Mouse (Mus musculus) layer of hippocampus, postnatal 10 days (tissue): ENCODE results near the gene Dtnb. TPM values are rescaled to one million over a fixed set of nuclear protein-coding genes. Genes with fewer than 3 reads are reported as not detected.
A peak's percentile ranks its signal among the peaks of the same experiment; 100 is the strongest.
"Not testable (repeated sequence)": the region's sequence is repeated elsewhere in the genome, so short reads cannot be mapped to it uniquely, and the experiment has no call there.

Experiments used
- DNase-seq, 2 experiments: peaks; one replicate each; pipeline ENCODE4 v3.0.0; 2021; ENCODE audit warnings: low spot score in 2 of 2
- long read RNA-seq: library from polyadenylated mRNA; stranded (forward); transcript quantifications from one replicate; pipeline ENCODE4 v2.0.0, GENCODE M21; 2023
- total RNA-seq, 2 experiments: library from RNA; stranded (reverse); gene quantifications; 2 replicates each; pipeline ENCODE4 v1.2.3; 2021

Dtnb gene
- total RNA-seq, result 100 to 1,000 TPM in 1 of 2 experiments, 10 to 100 TPM in 1; 93.5 to 122 TPM
- long read RNA-seq, partial matches to known transcripts, result 4 of 60 reads
- long read RNA-seq, other reads (novel, unspliced or antisense), result 53 of 60 reads

DNA sequence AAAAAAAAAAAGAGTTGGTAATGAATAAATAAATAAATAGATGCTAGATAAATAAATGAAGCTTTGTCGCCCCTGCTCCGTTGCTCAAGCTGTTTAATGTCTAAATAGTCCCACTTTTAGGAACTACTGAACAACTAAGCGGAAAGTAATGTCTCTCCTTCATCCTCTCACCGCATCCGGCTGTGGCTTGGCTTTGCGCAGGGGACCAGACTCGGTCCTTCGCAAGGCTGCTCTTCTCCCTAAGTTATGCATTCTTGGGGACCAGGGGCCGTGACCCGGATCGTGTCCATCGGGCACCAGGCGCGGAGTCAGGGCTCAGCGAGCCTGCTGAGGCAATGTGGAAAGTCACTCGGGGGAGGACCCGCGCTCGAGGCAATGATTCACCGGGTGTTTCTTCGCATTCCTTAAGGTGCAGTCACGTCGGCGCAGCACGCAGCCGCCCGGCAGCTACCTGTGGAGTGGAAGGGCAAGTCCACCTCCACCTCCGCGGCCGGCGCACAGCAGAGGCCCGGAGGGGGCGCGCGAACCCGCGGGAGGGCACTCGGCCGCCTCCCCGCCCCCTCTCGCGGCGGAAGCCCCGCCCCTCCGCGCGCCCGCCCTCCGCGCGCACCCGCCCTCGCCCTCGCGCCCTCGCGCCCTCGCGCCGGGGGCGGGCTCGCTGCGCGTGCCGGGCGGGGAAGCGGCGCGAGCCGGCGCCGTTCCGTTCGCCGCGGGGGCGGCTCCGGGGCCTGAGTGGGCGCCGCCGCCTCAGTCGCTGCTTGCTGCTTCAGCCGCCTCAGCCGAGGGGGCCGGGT, at the start of gene Dtnb:
Dtnb (plus strand) TSS at position 595 of the 794 bp plus-strand sequence.
- peak; percentile 63 to 78 for DNase-seq

DNA sequence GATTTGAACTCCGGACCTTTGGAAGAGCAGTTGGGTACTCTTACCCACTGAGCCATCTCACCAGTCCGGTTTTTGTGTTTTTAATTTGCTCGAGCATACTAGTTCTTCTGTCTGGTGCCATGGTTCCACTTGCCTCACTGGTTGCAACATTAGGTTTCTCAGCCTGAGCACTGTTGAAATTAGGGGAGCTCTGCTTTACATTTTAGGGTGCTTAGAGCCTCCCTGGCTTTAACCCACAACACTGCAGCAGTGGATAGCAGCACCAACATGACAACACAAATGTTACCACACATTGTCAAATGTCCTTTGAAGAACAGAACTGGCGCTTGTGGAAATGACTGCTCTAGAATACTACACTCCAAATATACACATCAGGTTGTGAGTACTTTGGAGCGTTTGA, 46.6 kb upstream of the Dtnb start:
- DNase-seq, result no peak

DNA sequence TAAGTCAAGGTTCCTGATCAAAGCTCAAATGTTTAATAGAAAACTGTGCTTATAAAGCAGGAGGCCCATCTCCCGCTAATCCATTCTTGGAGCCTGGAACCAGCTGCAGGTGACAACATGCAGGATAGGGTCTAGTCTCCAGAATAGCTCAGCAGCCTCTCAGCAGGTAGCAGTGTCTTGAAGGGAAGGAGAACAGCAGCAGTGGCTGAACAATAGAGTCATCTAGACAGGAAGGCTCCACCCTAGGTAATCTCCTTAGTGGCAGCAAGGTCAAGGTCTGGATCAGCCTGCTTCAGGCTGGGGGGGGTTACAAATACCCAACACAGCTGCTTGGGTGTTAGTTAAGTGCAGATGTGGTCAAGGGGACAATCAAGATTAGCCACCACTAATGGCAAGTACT, 36.7 kb upstream of the Dtnb start:
- DNase-seq, result not testable (repeated sequence)

DNA sequence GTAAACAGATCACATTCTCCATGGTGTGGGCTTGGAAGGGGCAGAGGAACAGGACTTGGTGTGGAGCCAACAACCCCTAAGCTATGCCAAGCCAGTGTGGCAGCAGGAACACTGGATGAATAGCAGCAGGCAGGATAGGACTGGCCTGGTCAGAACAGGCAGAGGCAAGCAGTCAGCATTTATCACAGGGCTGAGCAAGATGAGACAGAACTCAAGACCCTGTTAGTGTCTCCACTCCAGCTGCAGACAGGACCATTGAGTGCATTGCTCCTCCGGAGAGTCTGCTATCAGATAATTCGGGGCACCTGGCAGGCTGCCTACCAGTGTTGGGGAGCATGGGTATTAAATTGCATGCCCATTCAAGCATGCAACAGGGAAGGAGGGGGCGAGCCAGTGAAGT, 34.6 kb upstream of the Dtnb start:
- DNase-seq, result peak; percentile 62 to 64

DNA sequence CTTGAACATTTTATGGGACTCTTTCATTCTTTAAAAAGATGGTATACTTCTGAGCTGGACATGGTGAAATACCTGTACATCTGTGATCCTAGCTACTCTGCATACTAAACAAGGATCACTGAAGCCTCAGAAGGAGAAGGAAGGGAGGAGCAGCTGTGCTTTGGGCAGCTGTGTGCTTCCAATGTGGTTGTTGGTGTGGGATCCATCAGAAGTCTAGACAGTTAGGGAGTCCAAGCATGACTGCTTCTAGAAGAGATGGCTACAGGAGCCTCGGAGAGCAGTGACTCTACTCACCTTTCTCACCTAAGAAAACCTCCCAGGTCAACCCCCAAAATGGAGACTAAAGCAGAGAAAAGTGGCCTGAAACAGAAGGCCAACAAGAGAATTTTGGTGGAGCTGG, 34.1 kb upstream of the Dtnb start:
- DNase-seq, result no peak

DNA sequence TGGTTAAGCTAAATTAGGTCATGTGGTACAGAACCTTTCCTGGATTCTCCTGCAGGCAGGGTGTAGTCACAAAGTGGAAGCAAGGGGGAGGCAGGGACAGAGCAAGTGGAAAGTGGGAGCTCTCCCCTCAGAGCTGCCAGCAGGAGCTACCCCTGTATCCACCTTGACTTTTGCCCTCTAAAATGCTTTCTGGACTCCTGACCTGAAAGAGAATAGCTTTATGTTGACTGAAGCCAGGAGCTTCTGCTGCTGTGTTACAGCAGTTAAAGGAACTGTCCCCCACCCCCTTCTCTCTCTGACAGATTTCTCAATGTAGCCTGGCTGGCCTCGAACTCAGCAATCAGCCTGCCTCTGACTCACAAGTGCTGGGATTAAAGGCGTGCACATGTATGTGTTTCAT, 32.6 kb upstream of the Dtnb start:
- DNase-seq, result no peak

DNA sequence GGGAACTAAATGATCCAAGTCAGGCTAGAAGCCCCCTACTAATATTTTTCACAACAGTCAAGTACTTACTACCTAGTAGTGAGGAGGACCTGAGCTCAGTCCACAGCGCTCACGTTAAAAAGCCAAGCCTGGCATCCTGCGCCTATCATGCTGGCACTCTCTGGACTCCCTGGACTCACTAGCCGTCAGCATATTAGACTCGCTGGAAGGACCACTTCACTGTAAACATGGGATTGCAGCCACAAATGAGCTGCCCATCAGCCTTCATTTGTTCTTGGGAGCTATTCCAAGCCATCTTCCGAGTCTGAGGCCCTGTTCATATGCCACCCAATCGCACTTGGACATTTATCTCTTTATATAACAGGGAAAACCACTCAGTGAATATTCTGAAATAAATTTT, 31.3 kb upstream of the Dtnb start:
- DNase-seq, result no peak

DNA sequence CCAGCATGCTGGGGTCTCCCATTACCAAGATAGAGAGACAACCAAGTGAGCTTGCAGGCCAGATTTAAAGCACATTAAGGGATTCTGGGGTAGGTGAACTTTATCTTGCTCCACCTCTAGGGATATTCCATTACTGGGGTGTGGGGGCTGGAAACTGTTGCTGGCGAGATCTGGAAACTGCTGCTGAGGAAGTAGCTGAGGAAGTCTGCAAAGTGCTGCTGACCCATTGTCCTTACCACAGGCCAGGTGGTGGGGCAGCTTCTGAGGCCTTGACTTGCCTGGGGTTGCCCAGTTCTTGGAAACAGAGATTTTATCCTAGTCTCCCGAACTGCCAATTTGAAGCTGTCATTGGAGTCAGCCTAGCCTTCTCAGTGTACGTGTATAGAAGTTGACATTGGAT, 26.7 kb upstream of the Dtnb start:
- no peak for DNase-seq

DNA sequence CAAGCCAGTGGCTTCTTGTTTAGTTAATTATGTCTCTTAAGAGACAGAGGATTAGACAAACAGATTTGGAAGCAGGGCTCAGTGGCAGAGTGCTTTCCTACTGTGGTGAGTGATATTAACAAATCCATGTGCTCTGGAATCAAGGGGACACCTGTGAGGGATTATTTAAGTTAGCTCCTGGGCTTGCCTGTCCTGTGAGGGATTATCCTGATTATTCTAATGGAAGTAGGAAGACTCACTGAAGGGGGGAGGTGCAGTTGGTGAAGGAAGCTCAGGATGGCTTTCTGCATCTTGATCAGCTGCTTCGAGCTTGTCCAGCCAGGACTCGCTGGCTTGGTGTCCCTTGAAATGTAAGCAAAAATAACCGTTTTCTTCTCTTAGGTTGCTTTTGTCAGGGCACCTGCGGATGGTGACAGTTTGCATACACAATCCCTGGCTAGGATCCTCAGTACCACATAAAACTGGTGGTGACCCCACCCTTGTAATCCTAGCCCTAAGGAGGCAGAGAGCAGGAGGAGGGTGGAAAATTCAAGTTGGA, 26.0 kb upstream of the Dtnb start:
- no peak for DNase-seq

DNA sequence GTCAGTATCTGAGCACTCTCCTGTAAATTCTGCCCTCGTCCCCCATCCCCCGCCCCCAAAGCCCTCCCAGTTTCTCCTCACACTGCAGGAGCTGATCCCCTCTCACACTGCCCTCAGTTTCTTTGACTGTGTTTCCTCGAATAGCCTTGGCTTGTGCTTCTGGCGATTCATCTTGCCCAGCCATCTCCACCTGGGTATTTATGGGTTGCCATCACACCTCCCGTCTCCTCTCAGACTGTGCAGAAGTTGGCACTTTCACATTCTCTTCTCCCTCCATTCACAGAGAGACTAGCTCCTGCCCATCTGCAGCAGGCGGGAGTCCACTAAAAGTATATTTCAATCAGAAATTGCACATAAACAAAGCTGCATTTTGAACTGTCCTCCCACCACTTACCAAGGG, 25.4 kb upstream of the Dtnb start:
- no peak for DNase-seq

DNA sequence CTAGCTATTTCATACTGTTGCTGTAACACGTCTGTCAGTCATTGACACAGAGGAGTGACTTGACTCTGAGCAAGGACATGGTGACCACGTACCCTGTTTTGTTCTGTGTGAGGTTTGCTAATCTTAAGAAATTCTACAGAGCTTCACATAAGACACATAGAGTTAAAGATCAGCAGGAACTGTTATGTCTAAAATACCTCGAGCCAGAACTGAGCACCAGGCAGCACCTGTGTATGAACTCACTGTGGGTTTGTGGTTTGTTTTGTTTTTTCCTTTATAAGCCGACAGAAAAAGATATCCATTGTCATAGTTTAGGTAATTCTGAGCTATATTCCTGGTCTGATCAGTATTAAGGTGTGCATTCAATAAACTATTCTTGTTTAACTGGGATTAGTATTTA, 24.7 kb upstream of the Dtnb start:
- no peak for DNase-seq

DNA sequence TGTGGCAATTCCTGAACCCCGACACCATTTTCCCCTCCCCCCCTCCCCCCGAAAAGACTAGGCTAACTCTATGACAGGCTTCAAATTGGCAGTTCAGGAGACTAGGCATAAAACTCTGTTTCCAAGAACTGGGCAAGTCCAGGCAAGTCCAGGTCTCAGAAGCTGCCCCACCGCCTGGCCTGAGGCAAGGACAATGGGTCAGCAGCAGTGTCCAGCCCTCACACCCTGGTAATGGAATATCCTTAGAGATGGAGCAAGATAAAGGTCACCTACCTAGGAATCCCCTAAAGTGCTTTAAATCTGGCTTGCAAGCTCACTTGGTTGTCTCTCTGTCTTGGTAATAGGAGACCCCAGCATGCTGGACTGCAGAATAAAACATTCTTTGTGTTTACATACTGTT, 24.3 kb upstream of the Dtnb start:
- no peak for DNase-seq

DNA sequence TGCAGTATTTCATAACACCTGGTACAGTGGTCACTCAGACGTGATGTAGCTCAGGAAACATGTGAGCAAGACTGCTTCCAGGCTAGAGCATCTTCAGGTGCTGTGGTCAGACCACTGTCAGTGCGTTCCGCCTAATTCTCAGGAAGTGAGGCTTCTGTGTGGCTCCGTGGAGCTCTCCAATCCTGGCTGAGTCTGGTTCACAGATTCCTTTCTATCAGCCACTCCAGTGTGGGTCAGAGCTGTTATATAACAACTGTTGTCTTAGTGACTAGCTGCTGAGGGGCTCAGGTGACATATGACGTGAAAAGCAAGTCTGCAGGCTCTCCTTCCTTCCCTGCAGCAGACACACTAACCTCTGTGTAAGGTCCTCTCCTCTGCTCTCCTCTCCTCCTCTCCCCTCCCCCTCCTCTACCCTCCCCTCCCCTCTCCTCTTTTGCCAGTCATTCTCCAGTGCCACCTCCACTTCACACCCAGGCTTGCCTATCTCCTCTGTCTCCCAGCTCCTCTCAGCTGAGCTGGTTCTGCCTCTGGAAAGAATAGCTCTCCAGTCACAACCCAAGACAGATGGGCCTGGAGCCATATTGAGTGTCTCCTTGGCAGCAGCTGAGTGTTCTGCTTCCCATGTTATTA, 23.5 kb upstream of the Dtnb start:
- DNase-seq, result peak in 1 of 2 experiments; percentile 39

DNA sequence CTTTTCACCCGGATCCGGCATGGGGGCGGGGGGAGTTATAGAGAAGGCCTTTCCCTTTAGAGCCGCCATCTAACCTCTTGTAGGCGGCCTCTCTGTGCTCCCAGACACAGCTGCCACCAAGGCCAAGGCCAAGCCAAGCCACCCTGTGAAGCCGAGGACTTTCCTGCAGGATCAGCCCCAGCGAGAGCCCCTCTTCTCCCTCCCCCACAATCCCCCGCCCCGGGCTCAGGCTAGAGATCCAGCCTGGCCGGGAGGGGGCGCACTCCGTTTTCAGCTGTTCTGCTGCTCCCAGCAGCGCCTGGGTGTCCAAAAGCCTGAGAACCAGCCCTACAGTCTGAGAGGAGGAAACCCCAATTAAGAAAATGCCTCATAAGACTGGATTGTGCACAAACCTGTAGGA, 21.9 kb upstream of the Dtnb start:
- peak; percentile 46 to 48 for DNase-seq

DNA sequence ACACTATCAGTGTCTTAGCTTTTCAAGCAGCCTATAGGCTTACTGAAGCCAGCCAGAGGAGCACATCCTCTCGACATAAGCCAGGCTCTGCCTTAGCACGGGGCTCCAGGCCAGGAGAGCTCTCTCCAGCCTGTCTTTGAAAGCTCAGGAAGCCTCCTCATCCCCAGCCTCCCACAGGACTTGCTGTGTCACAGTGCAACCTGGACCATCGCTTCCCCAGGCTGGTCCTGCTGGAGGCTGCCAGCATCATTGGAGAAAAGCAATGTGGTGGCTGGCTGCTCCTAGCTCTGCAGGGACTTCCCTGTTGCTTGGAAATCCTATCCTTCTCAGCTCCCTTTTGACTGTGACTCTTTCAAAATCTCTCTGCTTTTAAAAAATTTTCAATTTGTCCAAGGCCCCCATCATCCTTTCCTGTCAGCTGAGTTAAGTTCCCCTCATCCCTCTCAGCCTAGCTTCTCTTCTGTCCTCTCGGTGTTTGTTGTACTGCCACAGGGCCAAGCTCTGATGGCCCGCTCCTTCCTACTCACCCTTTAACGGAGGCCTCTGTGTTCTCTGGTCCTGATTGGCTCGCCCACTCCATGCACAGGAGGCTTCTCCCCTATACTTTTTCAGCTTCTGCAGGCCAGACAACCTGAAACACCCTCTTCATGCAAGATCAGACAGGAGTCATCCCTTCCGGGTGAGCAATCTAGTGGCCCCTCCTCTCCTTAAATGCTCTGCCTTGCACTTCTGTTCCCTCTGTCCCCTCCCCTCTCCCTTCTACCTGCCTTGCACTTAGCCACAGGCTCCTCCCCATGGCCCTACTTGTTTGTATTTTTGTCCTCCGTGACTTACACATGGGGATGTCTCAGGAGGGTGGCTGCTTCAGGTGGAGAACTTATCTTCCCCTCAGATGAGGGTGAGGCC, 14.5 kb upstream of the Dtnb start:
- no peak for DNase-seq

DNA sequence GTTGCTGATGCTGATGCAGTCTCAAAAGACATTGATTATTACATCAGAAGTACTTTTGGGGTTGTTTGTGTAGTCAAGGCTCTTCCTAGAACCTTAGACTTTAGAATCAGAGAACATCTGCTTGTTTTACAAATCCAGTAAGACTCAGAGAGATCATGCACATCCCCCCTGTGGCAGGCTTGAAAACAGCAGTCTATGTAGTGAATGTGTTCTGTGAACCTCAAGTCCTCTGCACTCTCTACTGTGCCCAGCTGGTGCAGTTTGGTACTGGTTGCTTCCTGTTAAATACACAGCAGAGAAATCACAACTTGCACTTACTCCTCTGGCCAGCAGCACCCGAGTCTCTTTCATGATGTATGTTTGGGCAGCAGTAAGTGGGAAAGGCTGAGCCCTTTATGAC, 11.6 kb upstream of the Dtnb start:
- DNase-seq, result peak; percentile 63 to 67

DNA sequence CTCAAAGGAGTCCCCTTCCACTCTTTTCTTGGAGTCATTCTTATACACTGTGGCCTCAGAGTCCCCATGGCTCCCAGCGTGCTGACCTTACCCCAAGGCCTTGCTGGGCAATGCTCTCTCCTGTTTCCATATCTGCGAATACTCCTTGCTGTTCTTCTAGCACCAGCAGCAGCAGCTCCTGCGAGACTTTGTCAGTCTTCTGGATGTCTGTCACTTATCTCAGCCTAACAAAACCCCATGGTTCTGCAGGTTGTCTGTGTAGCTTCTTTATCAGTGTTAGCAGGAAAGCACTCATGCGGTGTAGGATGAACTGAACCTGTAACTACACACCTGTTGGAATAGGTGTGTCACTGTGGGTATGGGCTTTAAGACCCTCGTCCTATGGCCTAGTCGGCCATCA, 11.1 kb upstream of the Dtnb start:
- DNase-seq, result no peak

DNA sequence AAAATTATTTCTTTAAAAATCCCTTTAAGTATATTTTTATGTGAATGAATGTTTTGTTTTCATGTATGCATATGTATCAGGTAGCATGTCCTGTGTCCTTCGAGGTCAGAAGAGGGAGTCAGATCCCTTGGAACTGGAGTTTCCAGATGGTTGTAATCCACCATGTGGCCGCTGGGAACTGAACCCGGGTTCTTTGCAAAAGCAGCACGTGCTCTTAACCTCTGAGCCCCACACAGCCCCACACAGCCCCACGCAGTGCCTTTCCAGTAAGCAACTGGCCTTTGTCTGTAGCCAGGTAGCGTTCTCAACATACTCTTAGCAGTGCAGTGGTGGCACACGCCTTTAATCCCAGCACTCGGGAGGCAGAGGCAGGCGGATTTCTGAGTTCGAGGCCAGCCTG, 9.4 kb upstream of the Dtnb start:
- DNase-seq, result no peak

DNA sequence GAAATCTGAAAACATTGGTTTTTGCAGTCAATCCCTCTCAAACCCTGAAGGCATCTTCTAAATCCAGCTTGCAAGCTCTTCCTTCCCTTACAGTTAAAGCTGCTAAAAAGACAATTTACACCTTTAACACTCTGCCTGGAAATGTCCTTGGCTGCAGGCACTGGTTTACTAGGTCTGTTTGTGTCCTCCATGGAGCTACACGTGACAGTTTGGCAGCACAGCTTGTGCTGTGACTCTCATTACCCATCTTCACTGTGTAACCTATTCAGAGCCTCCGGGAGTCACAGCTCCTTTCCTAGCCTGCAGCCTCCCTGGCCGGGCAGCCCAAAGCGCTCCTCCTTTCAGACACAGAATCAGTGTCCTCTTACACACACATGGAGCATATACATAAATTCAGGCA, 8.5 kb upstream of the Dtnb start:
- no peak for DNase-seq

DNA sequence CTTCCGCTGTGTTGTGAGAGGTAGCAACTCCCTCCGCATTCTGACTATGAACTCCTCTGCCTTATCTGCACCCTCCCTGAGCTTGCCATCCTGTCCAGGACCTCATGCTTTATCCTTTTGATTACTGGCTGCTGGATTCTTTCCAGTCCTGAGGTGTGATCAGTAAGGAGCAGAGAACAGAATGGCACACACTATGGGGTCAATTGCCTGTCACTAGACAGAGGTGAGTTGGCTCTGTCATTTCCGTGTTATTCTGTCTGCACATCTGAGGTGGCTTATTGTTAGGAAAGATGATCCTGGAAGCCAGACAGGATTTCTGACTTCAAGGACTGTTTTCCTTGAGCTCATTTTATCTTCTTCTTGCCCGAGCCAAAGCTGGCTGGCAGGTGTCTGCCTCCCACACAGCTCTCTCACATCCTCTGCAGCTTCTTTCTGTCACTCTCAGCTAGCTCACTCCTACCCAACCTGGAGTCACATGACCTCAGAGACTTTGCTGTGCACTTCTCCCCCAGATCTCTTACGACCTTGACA, 3.7 kb upstream of the Dtnb start:
- no peak for DNase-seq

DNA sequence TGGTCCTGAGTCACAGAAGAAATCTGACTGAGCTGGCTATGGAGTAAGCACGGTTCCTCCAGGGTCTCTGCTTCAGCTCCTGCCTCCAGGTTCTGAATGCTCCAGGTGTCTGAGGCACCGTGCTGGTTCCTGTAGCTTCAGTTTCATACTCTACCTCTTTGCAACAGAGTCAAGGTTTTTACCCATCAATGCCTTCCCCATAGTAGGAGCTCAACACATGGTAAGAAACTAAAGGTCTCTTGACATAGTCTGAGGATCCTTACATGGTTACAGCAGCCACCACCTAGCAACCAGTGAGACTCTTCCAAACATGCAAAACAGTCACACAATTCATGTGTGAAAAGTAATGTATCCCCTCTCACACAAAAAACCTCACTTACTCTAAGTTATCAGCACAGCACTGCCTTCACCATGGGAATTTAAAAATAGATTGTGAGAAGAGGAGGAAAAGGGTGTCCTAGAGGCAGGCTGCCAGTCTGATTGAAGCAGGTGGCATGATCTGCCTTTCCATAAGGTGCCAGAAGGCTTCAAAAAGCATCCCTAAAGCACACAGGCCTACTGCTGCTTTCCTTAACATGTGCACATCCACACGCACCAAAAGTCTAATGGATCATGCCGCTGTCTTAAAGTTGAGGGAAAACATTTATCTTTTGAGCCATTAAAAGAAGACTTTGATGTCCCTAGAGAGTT, 1.3 kb upstream of the Dtnb start:
- peak; percentile 31 to 47 for DNase-seq
